In the genomic region with DNA sequence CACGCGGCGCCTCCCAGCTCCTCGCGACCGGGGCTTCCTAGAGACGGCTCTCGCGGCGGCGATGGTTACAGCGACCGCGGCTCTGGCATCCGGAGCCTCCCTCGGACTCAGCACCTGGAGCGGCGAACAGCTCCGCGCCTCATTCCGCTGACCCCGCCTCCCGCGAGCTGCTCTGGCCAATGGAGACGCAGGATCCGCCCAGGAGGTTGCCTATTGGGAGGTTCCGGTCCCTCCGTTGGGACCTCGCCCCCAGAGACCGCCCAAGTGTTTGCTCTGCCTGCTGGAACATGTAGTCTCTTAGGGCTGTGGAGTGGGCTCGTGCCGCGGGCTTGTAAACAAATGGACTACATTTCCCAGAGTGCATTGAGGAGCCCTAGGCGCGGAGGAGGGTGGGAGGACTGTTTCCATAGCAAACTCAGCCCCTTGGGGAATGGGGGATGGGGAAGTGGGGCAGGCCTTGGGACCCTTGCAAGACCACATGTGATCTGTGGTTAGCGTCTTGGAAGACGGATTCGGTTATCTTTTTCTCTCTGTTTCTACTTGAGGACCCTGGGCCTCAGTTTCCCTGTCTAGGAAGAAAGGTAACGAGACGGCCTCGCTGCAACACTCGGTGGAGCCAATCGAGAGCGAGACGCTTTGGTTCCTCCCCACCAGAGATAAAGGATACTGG, we compare ENCODE assay signal across 9 mouse cellular contexts. TPM values are rescaled to one million over a fixed set of nuclear protein-coding genes. Genes with fewer than 3 reads are reported as not detected.
DNase-seq lines count a peak whose midpoint lies in the region; ATAC-seq and TF ChIP-seq lines count a peak whose summit lies in the region.
"Had no signal": no experiment of that assay in that cellular context is flagged by ENCODE, and none has a peak within 500 bp of the region (broad histone marks: within the 10 kb centered on the region; RNA-seq: fewer than 3 reads in every experiment).

A gene (minus strand): TSS at position 137 of the 670 bp plus-strand sequence.

- TF ChIP-seq POLR2A in bone marrow, adult 2 months (IDR thresholded peaks at IDR 0.05; ENCODE audit: borderline replicate concordance, control insufficient read depth, low read depth, low read length) = peak; percentile 38; the same call in 1 of the 2 replicates
- TF ChIP-seq POLR2A in limb, embryonic 14.5 days (IDR thresholded peaks at IDR 0.05; ENCODE audit: borderline replicate concordance, extremely low read depth, insufficient read depth, insufficient read length) = no peak

- WGBS in bone marrow, adult 2 months = under 1% methylated on average over 45 of the region's 45 CpGs
- WGBS in embryonic facial prominence, embryonic 15.5 days = under 1% methylated on average over 45 of the region's 45 CpGs
- under 1% methylated on average over 44 of the region's 45 CpGs for WGBS in limb, embryonic 14.5 days
- WGBS in midbrain, postnatal 0 days = under 1% methylated on average over 44 of the region's 45 CpGs

- no peaks in the 10 kb centered on the region for H3K36me3 ChIP-seq in embryonic facial prominence, embryonic 15.5 days
- no peaks in the 10 kb centered on the region for H3K36me3 ChIP-seq in limb, embryonic 14.5 days (ENCODE audit: control insufficient read depth, insufficient read depth, low read length)
- H3K36me3 ChIP-seq in midbrain, postnatal 0 days (ENCODE audit: insufficient read depth, low read length) = no peaks in the 10 kb centered on the region
- H3K36me3 ChIP-seq: G1E had no signal

- peak within 1 kb of the TSS; percentile 68 for H3K4me2 ChIP-seq in embryonic facial prominence, embryonic 15.5 days (replicated peaks)
- peak within 1 kb of the TSS; percentile 55 for H3K4me2 ChIP-seq in limb, embryonic 14.5 days (replicated peaks; ENCODE audit: low read depth, low read length, severe bottlenecking)
- peak within 1 kb of the TSS; percentile 66 for H3K4me2 ChIP-seq in midbrain, postnatal 0 days (ENCODE audit: low read depth, low read length, poor library complexity, severe bottlenecking)

- TF ChIP-seq CTCF in bone marrow, adult 2 months (IDR thresholded peaks at IDR 0.05; ENCODE audit: control insufficient read depth, insufficient read depth, low read length) = no peak
- TF ChIP-seq CTCF in midbrain, postnatal 0 days (IDR thresholded peaks at IDR 0.05) = no peak

- H3K27me3 ChIP-seq in embryonic facial prominence, embryonic 15.5 days = peaks cover 30% of the 10 kb centered on the region
- peaks cover 28% of the 10 kb centered on the region for H3K27me3 ChIP-seq in limb, embryonic 14.5 days (ENCODE audit: control insufficient read depth, insufficient read depth, low read length)
- H3K27me3 ChIP-seq in midbrain, postnatal 0 days (ENCODE audit: insufficient read depth, low read length) = no peaks in the 10 kb centered on the region

- peak; percentile 100 for ATAC-seq in embryonic facial prominence, embryonic 15.5 days (ENCODE audit: insufficient number of reproducible peaks, low FRiP score, low TSS enrichment, low read depth)
- ATAC-seq in limb, embryonic 14.5 days (ENCODE audit: low FRiP score, low read depth) = peak; percentile 100
- ATAC-seq in midbrain, postnatal 0 days (ENCODE audit: low FRiP score) = peak; percentile 98

- peak; percentile 99 for DNase-seq in 3T3-L1 (ENCODE audit: low read depth, low spot score)
- peak; percentile 98 for DNase-seq in heart, adult 8-10 months (ENCODE audit: low spot score)
- peak; percentile 99 for DNase-seq in kidney, adult 9 months
- DNase-seq in limb, embryonic 14.5 days (ENCODE audit: low spot score) = peak; percentile 99
- DNase-seq in midbrain, postnatal 0 days (ENCODE audit: low spot score) = peak; percentile 100
- DNase-seq in spleen, postnatal 14 days (ENCODE audit: low spot score in 2 of 2) = peak; percentile 85 to 91

- H3K27ac ChIP-seq in bone marrow, adult 2 months (ENCODE audit: control insufficient read depth, insufficient read depth, low read depth, low read length, poor library complexity) = peak within 1 kb of the TSS; percentile 77
- 0 out of 2 replicates have a peak within 1 kb of the TSS, but pooled peaks have one; percentile 44 for H3K27ac ChIP-seq in embryonic facial prominence, embryonic 15.5 days (replicated peaks)
- no peak within 1 kb of the TSS for H3K27ac ChIP-seq in limb, embryonic 14.5 days (replicated peaks; ENCODE audit: low read depth, low read length)
- peak within 1 kb of the TSS; percentile 90 for H3K27ac ChIP-seq in midbrain, postnatal 0 days (ENCODE audit: low read depth, low read length)

- peak within 1 kb of the TSS; percentile 55 for H3K4me3 ChIP-seq in bone marrow, adult 2 months (replicated peaks; ENCODE audit: control insufficient read depth, low read depth, low read length)
- H3K4me3 ChIP-seq in embryonic facial prominence, embryonic 15.5 days (replicated peaks) = peak within 1 kb of the TSS; percentile 54
- peak within 1 kb of the TSS; percentile 41 for H3K4me3 ChIP-seq in limb, embryonic 14.5 days (replicated peaks; ENCODE audit: low read length)
- peak within 1 kb of the TSS; percentile 75 for H3K4me3 ChIP-seq in midbrain, postnatal 0 days (ENCODE audit: low read depth, low read length)

- H3K4me1 ChIP-seq in bone marrow, adult 2 months (ENCODE audit: control insufficient read depth, insufficient read depth, low read length) = no peaks in the 10 kb centered on the region; the same call in 1 of the 2 replicates
- H3K4me1 ChIP-seq in embryonic facial prominence, embryonic 15.5 days = peaks cover 20% of the 10 kb centered on the region
- H3K4me1 ChIP-seq in limb, embryonic 14.5 days (ENCODE audit: control insufficient read depth, insufficient read depth, low read length) = peaks cover 4% of the 10 kb centered on the region; the same call in 1 of the 2 replicates
- peaks cover 16% of the 10 kb centered on the region; the same call in 1 of the 2 replicates for H3K4me1 ChIP-seq in midbrain, postnatal 0 days (ENCODE audit: insufficient read depth, low read length)

- H3K9ac ChIP-seq in embryonic facial prominence, embryonic 15.5 days = peak within 1 kb of the TSS; percentile 18
- H3K9ac ChIP-seq in limb, embryonic 14.5 days (ENCODE audit: low read depth, low read length, severe bottlenecking) = no peak within 1 kb of the TSS
- peak within 1 kb of the TSS; percentile 83 for H3K9ac ChIP-seq in midbrain, postnatal 0 days (replicated peaks; ENCODE audit: low read length, poor library complexity, severe bottlenecking)

- no peaks in the 10 kb centered on the region for H3K9me3 ChIP-seq in embryonic facial prominence, embryonic 15.5 days (replicated peaks)
- no peaks in the 10 kb centered on the region for H3K9me3 ChIP-seq in limb, embryonic 14.5 days (ENCODE audit: control insufficient read depth, low read length)
- H3K9me3 ChIP-seq in midbrain, postnatal 0 days (ENCODE audit: low read length) = no peaks in the 10 kb centered on the region
- H3K9me3 ChIP-seq: G1E had no signal

RNA-seq across cellular contexts. Expression of the gene that starts here (rescaled TPM):
- 0.87 TPM in 1 of 2 replicates, not detected in the other for polyA plus RNA-seq in bone marrow, adult 2 months (2011; ENCODE audit: insufficient read depth, insufficient read length, low replicate concordance, missing spikeins)
- polyA plus RNA-seq in embryonic facial prominence, embryonic 15.5 days (2015; fragmentation: Nextera tagmentation; extraction: Ambion mirVana) = 29.6 and 32.6 TPM in 2 replicates
- 1 to 10 TPM; 2.5 to 3.2 (median 2.6) TPM for total RNA-seq in heart, adult 8-10 months (2022)
- 17.5 and 22.5 TPM in 2 replicates for polyA plus RNA-seq in limb, embryonic 14.5 days (2012; rRNA removed)
- polyA plus RNA-seq in limb, embryonic 14.5 days (2014; fragmentation: Nextera tagmentation; extraction: Ambion mirVana) = 7.4 and 11.2 TPM in 2 replicates
- total RNA-seq in midbrain, postnatal 0 days (2014; rRNA removed) = 111 and 114 TPM in 2 replicates
- polyA plus RNA-seq in midbrain, postnatal 0 days (2015; fragmentation: Nextera tagmentation; extraction: Ambion mirVana) = 74.0 and 81.5 TPM in 2 replicates
- total RNA-seq: G1E had no signal
- polyA plus RNA-seq: G1E had no signal

Comparison
In these comparisons a context has a peak if more than half of its experiments do, and no peak if none do; other contexts are left out.
1. RNA of the gene that starts here (total RNA-seq): 111 to 114 TPM in midbrain, postnatal 0 days; 2.5 to 3.2 TPM in heart, adult 8-10 months; every median in the first group is over 10 times any median in the second.
2. Peak in every context shown above with its lines, with median percentiles within 50 percentile points of each other: DNase-seq, H3K4me3 ChIP-seq, ATAC-seq and H3K4me2 ChIP-seq.